Mouse (Mus musculus): ENCODE data around the gene Gbf1. TPM values are rescaled to one million over a fixed set of nuclear protein-coding genes. Genes with fewer than 3 reads are reported as not detected.

The Gbf1 gene
- 30.8 and 31.1 TPM in 2 replicates for polyA plus RNA-seq (2014; fragmentation: Nextera tagmentation; extraction: Ambion mirVana)

DNA sequence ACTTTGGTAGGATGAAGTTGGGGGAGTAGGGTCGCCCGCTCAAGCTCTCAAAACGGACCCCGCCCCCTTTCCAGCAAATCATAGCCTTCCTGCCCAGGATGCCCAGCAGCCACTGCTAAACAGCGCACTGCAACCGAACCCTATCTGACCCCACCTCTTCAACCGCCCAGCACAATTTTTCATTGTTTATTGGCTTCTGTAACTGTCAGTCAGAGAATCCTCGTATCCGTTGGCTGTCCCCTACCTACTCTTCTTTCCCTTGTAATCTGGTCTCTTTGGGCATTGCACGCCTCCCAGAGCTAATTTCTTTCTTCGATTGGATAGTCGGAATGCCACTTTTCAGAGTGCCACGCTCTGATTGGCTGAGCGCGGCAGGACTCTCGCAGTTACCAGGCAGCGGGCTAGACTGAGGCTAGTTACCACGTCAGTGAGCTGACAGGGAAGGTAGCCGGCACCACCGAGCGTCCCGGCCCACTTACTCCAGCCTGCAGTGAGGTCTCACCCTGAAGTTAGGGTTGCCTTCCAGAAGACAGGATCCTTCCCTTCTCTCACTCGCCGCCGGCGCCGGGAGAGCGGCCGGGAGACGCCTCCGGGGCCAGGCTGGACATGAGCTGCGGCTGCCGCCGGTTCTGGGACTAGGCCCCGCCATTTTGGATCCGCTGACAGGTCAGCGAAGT lies at the start of gene Gbf1:
TSS of gene Gbf1 (plus strand) at position 383 of the 677 bp plus-strand sequence.
- peaks cover 35% of the 10 kb centered on the region for H3K27me3 ChIP-seq (replicated peaks; ENCODE audit: control insufficient read depth, insufficient read depth, low read length)
- H3K4me1 ChIP-seq (replicated peaks; ENCODE audit: control insufficient read depth, insufficient read depth, low read length): peaks cover 15% of the 10 kb centered on the region
- no peaks in the 10 kb centered on the region for H3K36me3 ChIP-seq (ENCODE audit: control insufficient read depth, insufficient read depth, low read length)
- H3K4me3 ChIP-seq (ENCODE audit: low read depth, low read length): peak within 1 kb of the TSS; percentile 70
- H3K9ac ChIP-seq (ENCODE audit: low read depth, low read length): peak within 1 kb of the TSS; percentile 65
- ATAC-seq (replicated peaks; ENCODE audit: low FRiP score): peak; percentile 96
- H3K27ac ChIP-seq (ENCODE audit: low read depth, low read length): no peak within 1 kb of the TSS
- WGBS: under 1% methylated on average over 37 of the region's 37 CpGs
- peak within 1 kb of the TSS; percentile 82 for H3K4me2 ChIP-seq
- no peaks in the 10 kb centered on the region for H3K9me3 ChIP-seq (ENCODE audit: control insufficient read depth, low read length)
- peak; percentile 86 for DNase-seq (ENCODE audit: low spot score)

DNA sequence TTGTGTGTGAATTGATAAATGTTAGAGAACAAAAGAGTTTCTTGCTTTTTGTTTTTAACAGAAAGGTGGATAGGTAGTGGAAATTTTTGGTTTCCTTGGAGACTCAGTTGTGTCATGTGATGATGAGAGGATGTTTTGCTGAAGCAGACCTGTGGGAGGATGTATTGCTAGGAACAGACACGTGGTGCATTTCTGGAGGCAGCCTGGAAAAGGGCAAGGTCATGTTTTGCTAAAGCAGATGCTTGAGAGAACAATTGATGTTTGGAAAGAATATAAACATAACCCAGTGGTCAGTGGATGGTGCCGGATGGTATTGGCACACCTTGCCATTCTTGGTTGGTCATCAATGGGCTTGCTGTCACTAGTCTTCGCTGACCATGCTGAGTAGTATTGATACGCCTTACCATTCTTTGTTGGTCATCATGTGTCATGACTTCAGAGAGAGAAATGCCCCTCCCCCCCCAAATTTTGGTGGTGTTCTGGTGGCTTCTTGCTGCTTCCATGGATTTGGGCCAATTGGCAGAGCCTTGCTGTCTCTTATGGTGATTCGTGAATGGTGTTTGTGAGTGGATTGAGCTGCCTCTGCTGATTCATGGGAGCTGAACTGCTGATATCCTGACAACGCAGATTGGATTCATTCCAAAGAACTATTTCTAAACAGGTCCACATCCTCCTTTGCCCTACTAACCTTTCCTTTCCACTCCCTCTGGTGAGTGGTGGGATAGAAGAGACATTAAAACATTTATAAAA lies 48.7 kb upstream of the Gbf1 start:
- H3K9me3 ChIP-seq (ENCODE audit: control insufficient read depth, low read length): no peaks in the 10 kb centered on the region
- ATAC-seq (replicated peaks; ENCODE audit: low FRiP score) (no peak), DNase-seq (ENCODE audit: low spot score) (no peak)
- H3K4me2 ChIP-seq: no peak overlapping the region
- no peaks in the 10 kb centered on the region for H3K4me1 ChIP-seq (replicated peaks; ENCODE audit: control insufficient read depth, insufficient read depth, low read length)
- no peak overlapping the region for H3K9ac ChIP-seq (ENCODE audit: low read depth, low read length)
- no peak overlapping the region for H3K4me3 ChIP-seq (ENCODE audit: low read depth, low read length)
- H3K36me3 ChIP-seq (ENCODE audit: control insufficient read depth, insufficient read depth, low read length): no peaks in the 10 kb centered on the region
- 80% methylated on average over 6 of the region's 6 CpGs for WGBS
- H3K27ac ChIP-seq (ENCODE audit: low read depth, low read length): no peak overlapping the region
- H3K27me3 ChIP-seq (replicated peaks; ENCODE audit: control insufficient read depth, insufficient read depth, low read length): no peaks in the 10 kb centered on the region

DNA sequence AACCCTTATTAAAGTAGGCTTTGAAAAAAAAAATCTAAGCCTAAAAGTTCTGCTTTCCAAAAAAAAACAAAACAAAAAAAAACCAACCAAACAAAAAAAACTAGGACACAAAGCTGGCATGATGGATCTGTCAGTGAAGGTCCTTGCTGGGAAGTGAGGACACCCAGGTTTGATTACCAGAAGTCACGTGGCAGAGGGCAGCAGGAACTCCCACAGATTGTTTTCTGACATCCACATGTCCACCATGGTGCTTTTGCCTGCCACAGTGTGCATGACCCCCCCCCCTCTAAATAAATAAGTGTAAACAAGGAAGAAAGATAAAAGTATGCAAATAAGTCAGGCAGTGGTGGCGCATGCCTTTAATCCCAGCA lies 48.1 kb upstream of the Gbf1 start:
- no peak for DNase-seq (ENCODE audit: low spot score)
- Histone ChIP-seq H3K9ac (ENCODE audit: low read depth, low read length) (no peak overlapping the region), H3K4me3 (ENCODE audit: low read depth, low read length) (no peak overlapping the region), H3K9me3 (ENCODE audit: control insufficient read depth, low read length) (no peaks in the 10 kb centered on the region), H3K27ac (ENCODE audit: low read depth, low read length) (no peak overlapping the region), H3K4me2 (no peak overlapping the region), H3K36me3 (ENCODE audit: control insufficient read depth, insufficient read depth, low read length) (no peaks in the 10 kb centered on the region), H3K4me1 (replicated peaks; ENCODE audit: control insufficient read depth, insufficient read depth, low read length) (no peaks in the 10 kb centered on the region), H3K27me3 (replicated peaks; ENCODE audit: control insufficient read depth, insufficient read depth, low read length) (no peaks in the 10 kb centered on the region)
- 75% methylated on average over 2 of the region's 2 CpGs for WGBS
- no peak for ATAC-seq (replicated peaks; ENCODE audit: low FRiP score)

DNA sequence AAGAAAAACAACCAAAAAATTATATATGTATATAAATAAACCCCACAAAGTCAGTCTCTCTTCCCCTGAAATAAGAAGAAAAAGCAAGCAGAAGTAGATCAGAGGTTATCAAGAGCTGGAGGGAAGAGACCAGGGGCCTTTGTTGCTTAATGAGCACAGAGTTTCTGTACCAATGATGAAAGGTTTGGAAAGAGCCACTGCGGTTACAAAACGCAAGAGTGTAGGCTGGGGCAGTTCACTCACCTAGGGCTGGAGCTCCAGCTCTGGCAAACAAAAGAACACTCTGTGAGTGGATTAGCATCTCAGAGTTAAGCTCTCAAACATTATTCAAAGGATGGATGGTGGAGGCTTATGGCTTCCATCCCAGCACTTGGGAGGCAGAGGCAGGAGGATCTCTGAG lies 42.1 kb upstream of the Gbf1 start:
- H3K27me3 ChIP-seq (replicated peaks; ENCODE audit: control insufficient read depth, insufficient read depth, low read length): no peaks in the 10 kb centered on the region
- H3K4me2 ChIP-seq: no peak overlapping the region
- H3K4me1 ChIP-seq (replicated peaks; ENCODE audit: control insufficient read depth, insufficient read depth, low read length): no peaks in the 10 kb centered on the region
- no peak overlapping the region for H3K27ac ChIP-seq (ENCODE audit: low read depth, low read length)
- ATAC-seq (replicated peaks; ENCODE audit: low FRiP score) (no peak), DNase-seq (ENCODE audit: low spot score) (no peak)
- H3K36me3 ChIP-seq (ENCODE audit: control insufficient read depth, insufficient read depth, low read length): no peaks in the 10 kb centered on the region
- WGBS: 76% methylated on average over 2 of the region's 2 CpGs
- H3K4me3 ChIP-seq (ENCODE audit: low read depth, low read length): no peak overlapping the region
- H3K9ac ChIP-seq (ENCODE audit: low read depth, low read length): no peak overlapping the region
- H3K9me3 ChIP-seq (ENCODE audit: control insufficient read depth, low read length): no peaks in the 10 kb centered on the region

DNA sequence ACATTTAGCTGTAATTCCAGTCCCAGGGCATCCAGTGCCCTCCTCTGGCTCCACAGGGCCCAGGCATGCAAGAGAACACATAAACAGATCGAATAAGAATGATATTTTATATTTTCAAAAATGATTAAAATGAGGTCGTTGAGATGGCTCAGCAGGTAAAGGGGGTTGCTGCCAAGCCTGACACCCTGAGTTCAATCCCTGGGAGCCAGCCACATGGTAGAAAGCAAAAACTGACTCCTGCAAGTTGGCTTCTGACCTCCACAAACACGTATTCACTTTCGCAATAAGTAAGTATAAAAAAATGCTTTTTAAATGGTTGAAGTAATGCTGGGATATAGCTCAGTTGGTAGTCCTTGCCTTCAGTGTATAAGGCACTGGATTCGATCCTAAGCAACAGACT lies 41.5 kb upstream of the Gbf1 start:
- Histone ChIP-seq H3K4me1 (replicated peaks; ENCODE audit: control insufficient read depth, insufficient read depth, low read length) (no peaks in the 10 kb centered on the region), H3K4me2 (no peak overlapping the region), H3K36me3 (ENCODE audit: control insufficient read depth, insufficient read depth, low read length) (no peaks in the 10 kb centered on the region), H3K4me3 (ENCODE audit: low read depth, low read length) (no peak overlapping the region), H3K27me3 (replicated peaks; ENCODE audit: control insufficient read depth, insufficient read depth, low read length) (no peaks in the 10 kb centered on the region), H3K9ac (ENCODE audit: low read depth, low read length) (no peak overlapping the region), H3K9me3 (ENCODE audit: control insufficient read depth, low read length) (no peaks in the 10 kb centered on the region), H3K27ac (ENCODE audit: low read depth, low read length) (no peak overlapping the region)
- ATAC-seq (replicated peaks; ENCODE audit: low FRiP score) (no peak), DNase-seq (ENCODE audit: low spot score) (no peak)
- WGBS: 82% methylated on average over 5 of the region's 5 CpGs

DNA sequence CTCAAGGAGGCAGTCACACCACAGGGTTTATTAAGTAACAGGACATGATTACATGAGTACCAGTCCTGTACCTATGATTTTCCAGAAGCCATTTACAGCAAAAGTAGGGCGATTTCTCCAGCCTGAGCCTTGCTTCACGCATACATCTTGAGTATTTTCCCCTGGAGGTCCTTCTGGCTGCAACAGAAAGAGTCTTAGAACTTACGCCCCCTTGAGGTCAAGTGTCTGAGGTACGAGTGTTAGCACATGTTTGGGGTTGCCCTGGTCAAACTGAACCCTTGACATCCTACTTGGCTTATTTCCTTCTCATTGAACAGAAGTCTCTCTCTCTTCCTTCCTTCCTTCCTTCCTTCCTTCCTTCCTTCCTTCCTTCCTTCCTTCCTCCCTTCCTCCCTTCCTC lies 37.7 kb upstream of the Gbf1 start:
- Histone ChIP-seq H3K4me3 (ENCODE audit: low read depth, low read length) (no peak overlapping the region), H3K36me3 (ENCODE audit: control insufficient read depth, insufficient read depth, low read length) (no peaks in the 10 kb centered on the region), H3K4me1 (replicated peaks; ENCODE audit: control insufficient read depth, insufficient read depth, low read length) (0 out of 2 replicates have a peak, but pooled peaks cover 2% of the 10 kb centered on the region), H3K27ac (ENCODE audit: low read depth, low read length) (no peak overlapping the region), H3K27me3 (replicated peaks; ENCODE audit: control insufficient read depth, insufficient read depth, low read length) (no peaks in the 10 kb centered on the region), H3K9ac (ENCODE audit: low read depth, low read length) (no peak overlapping the region), H3K9me3 (ENCODE audit: control insufficient read depth, low read length) (no peaks in the 10 kb centered on the region), H3K4me2 (no peak overlapping the region)
- WGBS: 59% methylated on average over 4 of the region's 4 CpGs
- ATAC-seq (replicated peaks; ENCODE audit: low FRiP score): no peak
- DNase-seq (ENCODE audit: low spot score): no peak

DNA sequence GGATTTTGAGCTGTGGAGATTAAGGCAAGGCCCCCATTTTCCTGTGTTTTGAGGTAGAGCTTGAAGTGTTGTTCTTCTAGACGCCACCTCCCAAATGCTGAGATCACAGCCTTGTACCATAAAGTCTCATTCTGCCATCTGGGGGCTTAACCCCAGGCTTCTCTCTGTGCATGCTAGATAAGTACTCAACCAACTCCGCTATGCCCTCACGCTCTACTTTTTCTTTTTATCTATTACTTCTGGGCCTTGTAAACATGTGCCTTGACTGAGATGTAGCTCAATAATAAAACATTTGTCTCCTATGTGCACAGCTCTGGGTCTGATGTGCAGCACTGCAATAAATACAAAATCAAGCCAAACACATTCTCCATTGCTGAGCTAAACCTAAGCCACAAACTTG lies 32.9 kb upstream of the Gbf1 start:
- H3K4me3 ChIP-seq (ENCODE audit: low read depth, low read length): no peak overlapping the region
- ATAC-seq (replicated peaks; ENCODE audit: low FRiP score): peak; percentile 76; the same call in 1 of the 2 replicates
- DNase-seq (ENCODE audit: low spot score): peak; percentile 28
- H3K9ac ChIP-seq (ENCODE audit: low read depth, low read length): no peak overlapping the region
- H3K4me2 ChIP-seq: no peak overlapping the region
- H3K9me3 ChIP-seq (ENCODE audit: control insufficient read depth, low read length): no peaks in the 10 kb centered on the region
- H3K27ac ChIP-seq (ENCODE audit: low read depth, low read length): no peak overlapping the region; the same call in 1 of the 2 replicates
- 52% methylated on average over 3 of the region's 3 CpGs for WGBS
- 0 out of 2 replicates have a peak, but pooled peaks cover 3% of the 10 kb centered on the region for H3K4me1 ChIP-seq (replicated peaks; ENCODE audit: control insufficient read depth, insufficient read depth, low read length)
- H3K27me3 ChIP-seq (replicated peaks; ENCODE audit: control insufficient read depth, insufficient read depth, low read length): no peaks in the 10 kb centered on the region; the same call in 1 of the 2 replicates
- H3K36me3 ChIP-seq (ENCODE audit: control insufficient read depth, insufficient read depth, low read length): no peaks in the 10 kb centered on the region

DNA sequence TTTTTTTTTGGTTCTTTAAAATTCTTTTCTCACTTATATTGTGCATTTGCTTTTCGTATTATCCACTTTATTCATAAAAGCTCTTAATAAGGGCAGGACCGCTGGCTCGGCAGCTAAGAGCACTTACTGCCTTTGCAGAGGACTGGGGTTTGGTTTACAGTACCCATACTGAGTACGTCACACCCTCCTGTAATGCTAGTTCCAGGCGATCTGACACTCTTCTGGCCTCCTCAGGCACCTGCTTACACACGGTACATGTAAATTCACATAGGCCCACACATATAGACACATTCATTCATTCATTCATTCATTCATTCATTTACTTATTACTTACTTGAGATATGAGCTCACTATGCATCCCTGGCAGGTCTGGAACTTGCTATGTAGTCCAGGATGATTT lies 31.4 kb upstream of the Gbf1 start:
- Histone ChIP-seq H3K27ac (ENCODE audit: low read depth, low read length) (no peak overlapping the region), H3K4me1 (replicated peaks; ENCODE audit: control insufficient read depth, insufficient read depth, low read length) (0 out of 2 replicates have a peak, but pooled peaks cover 3% of the 10 kb centered on the region), H3K27me3 (replicated peaks; ENCODE audit: control insufficient read depth, insufficient read depth, low read length) (no peaks in the 10 kb centered on the region; the same call in 1 of the 2 replicates), H3K4me3 (ENCODE audit: low read depth, low read length) (no peak overlapping the region), H3K9ac (ENCODE audit: low read depth, low read length) (no peak overlapping the region), H3K36me3 (ENCODE audit: control insufficient read depth, insufficient read depth, low read length) (no peaks in the 10 kb centered on the region), H3K9me3 (ENCODE audit: control insufficient read depth, low read length) (no peaks in the 10 kb centered on the region), H3K4me2 (no peak overlapping the region)
- WGBS: 77% methylated on average over 6 of the region's 6 CpGs
- DNase-seq (ENCODE audit: low spot score) (peak; percentile 17), ATAC-seq (replicated peaks; ENCODE audit: low FRiP score) (no peak)

Data from liver, embryonic 11.5 days (tissue).